Mouse (Mus musculus) heart, embryonic 12.5 days (tissue): ENCODE data around the gene Atad3a. TPM values are rescaled to one million over a fixed set of nuclear protein-coding genes. Genes with fewer than 3 reads are reported as not detected.

ENCODE experiments used
- microRNA-seq: library from miRNA; unstranded; fragments of <30 nt; microRNA quantifications from one replicate; pipeline ENCODE4, GENCODE M21; 2017
- polyA plus RNA-seq: library from polyadenylated mRNA; unstranded; fragments of >200 nt; fragmentation: Nextera tagmentation; extraction: Ambion mirVana; gene quantifications from 2 replicates; pipeline ENCODE4 v1.2.1, GENCODE M21; 2016

The Atad3a gene
- polyA plus RNA-seq, 1 experiment from 2014 or later, result 104 TPM

Small RNAs within 50 kb of the gene (microRNA-seq; reads per million reads assigned to microRNA genes)
- gene Gm27743, result not detected

Other genes starting within 250 kb of the Atad3a start
- gene Nadk, start 198.7 kb downstream of the Atad3a start, polyA plus RNA-seq, result 52.0 and 52.5 TPM in 2 replicates
- gene Slc35e2, start 159.7 kb downstream of the Atad3a start, polyA plus RNA-seq, result 8.9 and 9.1 TPM in 2 replicates
- gene Cdk11b, start 136.2 kb downstream of the Atad3a start, polyA plus RNA-seq, result 51.8 and 52.3 TPM in 2 replicates
- gene Gm10563, start 115.7 kb downstream of the Atad3a start, polyA plus RNA-seq, result not detected in 2 replicates
- 72.0 and 75.7 TPM in 2 replicates for gene Mmp23, start 107.7 kb downstream of the Atad3a start, polyA plus RNA-seq
- gene Mib2, start 91.9 kb downstream of the Atad3a start, polyA plus RNA-seq, result 21.7 and 22.4 TPM in 2 replicates
- 5.2 and 5.5 TPM in 2 replicates for gene Fndc10, start 66.8 kb downstream of the Atad3a start, polyA plus RNA-seq
- 111 and 116 TPM in 2 replicates for gene Ssu72, start 56.3 kb downstream of the Atad3a start, polyA plus RNA-seq
- gene Tmem240, start 26.3 kb downstream of the Atad3a start, polyA plus RNA-seq, result 0.63 and 0.67 TPM in 2 replicates
- 1.7 TPM in 2 replicates for gene Vwa1, start 13.6 kb upstream of the Atad3a start, polyA plus RNA-seq
- 7.0 and 7.2 TPM in 2 replicates for gene Tmem88b, start 24.8 kb upstream of the Atad3a start, polyA plus RNA-seq
- gene Ankrd65, start 29.3 kb upstream of the Atad3a start, polyA plus RNA-seq, result not detected in 2 replicates
- 137 and 151 TPM in 2 replicates for gene Mrpl20, start 41.8 kb upstream of the Atad3a start, polyA plus RNA-seq
- 137 TPM in 2 replicates for gene Ccnl2, start 51.4 kb upstream of the Atad3a start, polyA plus RNA-seq
- 128 and 132 TPM in 2 replicates for gene Aurkaip1, start 70.2 kb upstream of the Atad3a start, polyA plus RNA-seq
- 50.2 and 62.4 TPM in 2 replicates for gene Mxra8, start 78.6 kb upstream of the Atad3a start, polyA plus RNA-seq
- 9.4 and 10.1 TPM in 2 replicates for gene Dvl1, start 86.3 kb upstream of the Atad3a start, polyA plus RNA-seq
- gene Tas1r3, start 102.3 kb upstream of the Atad3a start, polyA plus RNA-seq, result 0.13 and 0.19 TPM in 2 replicates
- gene Cptp, start 108.3 kb upstream of the Atad3a start, polyA plus RNA-seq, result 9.2 and 10.1 TPM in 2 replicates
- gene Ints11, start 108.5 kb upstream of the Atad3a start, polyA plus RNA-seq, result 37.8 and 38.3 TPM in 2 replicates
- 31.2 and 31.5 TPM in 2 replicates for gene Pusl1, start 130.7 kb upstream of the Atad3a start, polyA plus RNA-seq
- gene Acap3, start 130.7 kb upstream of the Atad3a start, polyA plus RNA-seq, result 13.8 and 14.2 TPM in 2 replicates
- gene Ube2j2, start 182.7 kb upstream of the Atad3a start, polyA plus RNA-seq, result 101 and 107 TPM in 2 replicates
- 21.1 and 23.8 TPM in 2 replicates for gene C1qtnf12, start 201.2 kb upstream of the Atad3a start, polyA plus RNA-seq
- gene B3galt6, start 231.6 kb upstream of the Atad3a start, polyA plus RNA-seq, result 10.3 and 11.0 TPM in 2 replicates
- gene Sdf4, start 231.8 kb upstream of the Atad3a start, polyA plus RNA-seq, result 138 and 140 TPM in 2 replicates